Mouse (Mus musculus) Patski (cell line): ENCODE data around the gene Vsig10. TPM values are rescaled to one million over a fixed set of nuclear protein-coding genes. Genes with fewer than 3 reads are reported as not detected.

Source experiments
- ATAC-seq: fragments of 100-300 bp; one replicate; pipeline ENCODE4 v1.8.0; 2021
- CTCF ChIA-PET: fragments of 350-600 bp; sonication (Branson Sonifier 250); formaldehyde crosslinking; loops from one replicate; lab custom pipeline; 2022; ENCODE audit warnings: inconsistent platforms; lab: Charles Lee
- POLR2A ChIA-PET: fragments of 350-600 bp; sonication (Branson Sonifier 250); formaldehyde crosslinking; loops from one replicate; lab custom pipeline; 2022; ENCODE audit warnings: antibody characterized with exemption, inconsistent platforms; lab: Charles Lee
- DNase-seq: peaks from one replicate; pipeline ENCODE4 v3.0.0-alpha.2; 2011; ENCODE audit warnings: low read depth, low spot score
- H3K27me3 ChIP-seq: fragments of 371-371 bp; one replicate; pipeline ENCODE4 v1.5.1; 2021
- CTCF ChIP-seq: fragments of 100-300 bp; IDR thresholded peaks from one replicate; pipeline ENCODE4 v1.5.1; 2021
- in situ Hi-C: fragments of 300-500 bp; cut with MboI; formaldehyde crosslinking; loops from 3 replicates; pipeline ENCODE4 v1.11.1; 2018; ENCODE audit warnings: low pct_unique_long_range_greater_than_20kb, mixed read lengths
- polyA plus RNA-seq: library from polyadenylated mRNA; unstranded; gene quantifications from one replicate; pipeline ENCODE4 v1.2.3, GENCODE M21; 2021

Vsig10 gene
- polyA plus RNA-seq, 1 experiment from 2014 or later, result 46.8 TPM

- DNase-seq (no peak), ATAC-seq (peak; percentile 28)
- in situ Hi-C loops, result loop anchor here (5.0 kb wide), 2 partner anchors 76 to 104 kb away; no protein-coding TSS in a partner anchor
- ChIA-PET POLR2A (no interaction called here), CTCF (no interaction called here)
- peak; percentile 81 for TF ChIP-seq CTCF
- no peaks in the 10 kb centered on the region for H3K27me3 ChIP-seq
These were observed 69.4 kb downstream of the Vsig10 start for GRCm38 (mm10) chr5:117388296-117388751.

- DNase-seq, result peak; percentile 86
- no peak for TF ChIP-seq CTCF
- no peaks in the 10 kb centered on the region for H3K27me3 ChIP-seq
- POLR2A ChIA-PET, result no interaction called here
- in situ Hi-C loops, result loop anchor here (5.0 kb wide), 2 partner anchors 77 to 103 kb away; no protein-coding TSS in a partner anchor
- peak; percentile 96 for ATAC-seq
- CTCF ChIA-PET, result no interaction called here
These were observed 70.0 kb downstream of the Vsig10 start, which contains the start of gene Rfc5 for GRCm38 (mm10) chr5:117388877-117389276. Rfc5 (minus strand) TSS chr5:117389047.

DNA sequence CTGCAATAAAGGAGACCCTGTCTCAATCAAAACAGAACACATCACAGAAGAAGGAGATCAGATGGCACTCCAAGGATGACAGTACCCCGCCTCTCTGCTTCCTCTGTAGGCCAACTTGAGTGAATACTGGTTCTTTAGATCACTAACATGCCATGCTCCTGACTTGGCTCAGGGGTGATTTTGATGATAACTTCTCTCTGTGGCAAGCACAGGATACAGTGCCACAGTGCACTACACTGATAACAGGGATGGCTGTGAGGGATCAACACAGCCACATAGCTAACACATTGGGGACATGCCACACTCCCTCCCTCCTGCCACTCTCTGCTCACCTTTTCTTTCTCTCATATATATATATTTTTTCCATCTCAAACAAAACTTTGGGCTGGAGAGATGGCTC lies 72.0 kb downstream of the Vsig10 start:
- H3K27me3 ChIP-seq, result no peaks in the 10 kb centered on the region
- ATAC-seq (no peak), DNase-seq (no peak)
- no peak for TF ChIP-seq CTCF
- ChIA-PET CTCF (no interaction called here), POLR2A (no interaction called here)
- in situ Hi-C loops, result no loop called here

DNA sequence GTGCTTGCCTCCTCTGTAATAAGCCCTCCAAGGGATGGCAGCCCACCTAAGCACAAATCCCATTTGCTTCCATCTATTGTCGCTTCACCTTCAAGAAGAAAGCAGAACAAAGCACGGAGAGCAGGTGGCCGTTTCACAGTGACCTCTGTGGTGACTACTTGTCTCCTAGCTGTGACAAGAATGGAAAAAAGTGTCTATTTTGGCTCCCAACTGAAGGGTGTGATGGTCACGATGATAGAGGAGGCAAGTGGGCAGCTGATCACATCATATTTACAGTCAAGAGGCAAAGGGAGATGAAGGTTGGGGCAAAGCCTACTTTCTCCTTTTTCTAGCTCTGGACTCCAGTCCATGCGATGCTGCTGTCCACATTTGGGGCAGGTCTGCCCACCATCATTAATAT lies 77.0 kb downstream of the Vsig10 start:
- TF ChIP-seq CTCF, result no peak
- DNase-seq (no peak), ATAC-seq (no peak)
- ChIA-PET POLR2A (no interaction called here), CTCF (no interaction called here)
- in situ Hi-C loops, result no loop called here
- peaks cover 4% of the 10 kb centered on the region for H3K27me3 ChIP-seq

GRCm38 (mm10) chr5:117396596-117397014 lies 77.7 kb downstream of the Vsig10 start:
- no peak for DNase-seq
- in situ Hi-C loops, result no loop called here
- H3K27me3 ChIP-seq, result peaks cover 4% of the 10 kb centered on the region
- ChIA-PET POLR2A (no interaction called here), CTCF (no interaction called here)
- TF ChIP-seq CTCF, result no peak
- ATAC-seq, result no peak

DNA sequence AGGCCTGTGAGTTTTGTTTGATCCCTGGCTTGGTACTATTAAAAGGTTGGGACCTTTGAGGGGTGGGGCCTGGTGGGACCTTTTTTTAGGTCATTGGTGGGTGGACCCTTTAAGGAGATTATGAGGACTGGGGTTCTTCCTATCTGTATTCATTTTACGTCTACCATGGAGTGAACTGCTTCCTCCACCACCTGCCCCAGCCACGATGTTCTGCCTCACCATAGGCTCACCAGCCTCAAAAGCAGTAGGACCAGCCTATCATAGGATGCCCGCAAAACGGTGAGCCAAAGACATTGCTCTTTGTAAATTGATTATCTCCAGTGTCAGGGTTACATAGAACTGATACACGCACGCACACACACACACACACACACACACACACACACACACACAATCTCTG lies 78.5 kb downstream of the Vsig10 start:
- H3K27me3 ChIP-seq, result peaks cover 10% of the 10 kb centered on the region
- in situ Hi-C loops, result no loop called here
- DNase-seq (no peak), ATAC-seq (no peak)
- ChIA-PET POLR2A (no interaction called here), CTCF (no interaction called here)
- TF ChIP-seq CTCF, result no peak

GRCm38 (mm10) chr5:117398007-117398550 lies 79.2 kb downstream of the Vsig10 start:
- CTCF ChIA-PET, result no interaction called here
- ATAC-seq (no peak), DNase-seq (no peak)
- H3K27me3 ChIP-seq, result peaks cover 10% of the 10 kb centered on the region
- in situ Hi-C loops, result no loop called here
- POLR2A ChIA-PET, result interaction anchor here (0.6 kb wide), 1 partner anchor 99 kb away, joined by 3 read pairs; no protein-coding TSS in a partner anchor
- TF ChIP-seq CTCF, result no peak

DNA sequence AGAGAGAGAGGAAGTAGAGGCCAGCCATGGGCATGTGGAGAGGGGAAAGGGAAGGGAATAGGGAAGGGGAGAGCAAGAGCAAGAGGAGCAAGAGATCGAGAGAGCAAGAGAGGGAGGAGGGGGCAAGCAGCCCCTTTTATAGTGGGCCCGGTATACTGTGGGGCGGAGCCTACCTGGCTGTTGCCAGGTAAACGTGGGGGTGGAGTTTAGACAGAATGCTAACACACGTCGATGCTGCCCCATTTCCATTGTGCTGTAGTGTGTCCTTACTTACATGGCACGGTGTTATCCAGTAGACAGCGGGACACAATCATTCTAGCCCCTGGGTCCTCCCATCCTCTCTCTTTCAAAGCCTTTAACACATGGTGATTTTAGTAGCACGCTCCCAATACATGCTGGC lies 80.4 kb downstream of the Vsig10 start:
- DNase-seq (no peak), ATAC-seq (no peak)
- TF ChIP-seq CTCF, result no peak
- peaks cover 10% of the 10 kb centered on the region for H3K27me3 ChIP-seq
- ChIA-PET CTCF (no interaction called here), POLR2A (no interaction called here)
- in situ Hi-C loops, result no loop called here

- ChIA-PET CTCF (no interaction called here), POLR2A (no interaction called here)
- no peak for ATAC-seq
- in situ Hi-C loops, result no loop called here
- no peak for DNase-seq
- TF ChIP-seq CTCF, result no peak
- peaks cover 19% of the 10 kb centered on the region for H3K27me3 ChIP-seq
These were observed 84.7 kb downstream of the Vsig10 start for GRCm38 (mm10) chr5:117403609-117404008.

Other genes with a start within 250 kb of the Vsig10 start
- 113 TPM for gene Suds3, start 203.0 kb upstream of the Vsig10 start, polyA plus RNA-seq
- 35.2 TPM for gene Taok3, start 199.0 kb upstream of the Vsig10 start, polyA plus RNA-seq
- gene Pebp1, start 31.5 kb upstream of the Vsig10 start, polyA plus RNA-seq, result 829 TPM
- gene Wsb2, start 38.2 kb downstream of the Vsig10 start, polyA plus RNA-seq, result 197 TPM
- 45.0 TPM for gene Rfc5, start 70.0 kb downstream of the Vsig10 start, polyA plus RNA-seq
- not detected for gene Ksr2, start 94.9 kb downstream of the Vsig10 start, polyA plus RNA-seq